Mouse (Mus musculus): ENCODE data around the gene Dcaf5.

Gene Dcaf5

DNA sequence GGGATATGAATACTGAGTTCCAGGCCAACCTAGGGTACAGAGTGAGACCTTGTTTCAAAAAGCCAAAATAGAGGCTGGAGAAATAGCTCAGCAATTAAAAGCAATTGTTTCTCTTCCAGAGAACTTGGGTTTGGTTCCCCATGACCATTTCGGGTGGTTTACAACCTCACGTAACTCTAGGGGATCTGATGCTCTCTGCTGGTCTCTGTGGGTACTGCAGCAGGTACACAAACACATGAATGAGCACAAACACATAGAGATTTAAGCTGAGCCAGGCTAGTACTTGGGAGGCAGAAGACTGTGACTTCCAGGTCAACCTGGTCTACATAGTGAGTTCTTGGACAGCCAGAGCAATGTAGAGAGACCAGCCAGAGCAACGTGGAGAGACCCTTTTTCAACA, 28.6 kb downstream of the Dcaf5 start:
- in situ Hi-C loops (cut with MboI, MseI): no loop called here

DNA sequence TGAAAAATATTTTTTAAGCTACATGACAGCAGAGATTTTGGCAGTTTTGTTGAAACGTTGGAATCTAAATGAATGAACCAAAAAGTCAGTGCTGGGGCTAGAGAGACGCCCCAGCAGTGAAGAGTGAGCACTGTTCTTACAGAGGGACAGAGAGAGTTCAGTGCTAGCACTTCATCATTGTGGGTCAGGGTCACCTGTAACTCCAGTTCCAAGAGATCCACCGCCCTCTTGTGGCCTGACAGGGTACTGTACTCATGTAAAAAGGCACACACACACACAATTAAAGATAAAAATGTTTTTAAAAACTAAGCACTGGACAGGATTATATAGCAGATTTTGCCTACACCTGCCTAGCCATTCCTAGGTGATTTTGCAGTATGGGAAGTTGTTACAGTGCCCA, 29.8 kb downstream of the Dcaf5 start:
- in situ Hi-C loops (cut with MboI, MseI): no loop called here

DNA sequence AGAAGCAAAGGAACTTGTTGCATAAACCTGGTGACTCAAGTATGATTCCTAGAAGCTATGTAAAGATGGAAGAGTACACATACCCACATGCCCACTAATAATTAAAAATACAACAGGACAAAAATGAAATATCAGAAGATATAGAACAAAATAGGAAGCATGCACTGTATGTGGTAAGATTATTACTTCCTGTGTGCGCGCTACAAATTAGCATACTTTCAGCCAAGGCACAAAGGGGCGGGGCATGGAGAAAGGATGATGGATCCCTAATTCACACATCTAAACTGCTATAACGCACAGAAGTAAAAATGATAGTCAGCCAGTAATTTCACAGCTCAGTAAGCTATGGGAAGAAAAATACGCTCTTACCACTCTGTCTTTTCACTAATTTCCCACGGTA, 32.3 kb downstream of the Dcaf5 start:
- in situ Hi-C loops (cut with MboI, MseI): no loop called here

DNA sequence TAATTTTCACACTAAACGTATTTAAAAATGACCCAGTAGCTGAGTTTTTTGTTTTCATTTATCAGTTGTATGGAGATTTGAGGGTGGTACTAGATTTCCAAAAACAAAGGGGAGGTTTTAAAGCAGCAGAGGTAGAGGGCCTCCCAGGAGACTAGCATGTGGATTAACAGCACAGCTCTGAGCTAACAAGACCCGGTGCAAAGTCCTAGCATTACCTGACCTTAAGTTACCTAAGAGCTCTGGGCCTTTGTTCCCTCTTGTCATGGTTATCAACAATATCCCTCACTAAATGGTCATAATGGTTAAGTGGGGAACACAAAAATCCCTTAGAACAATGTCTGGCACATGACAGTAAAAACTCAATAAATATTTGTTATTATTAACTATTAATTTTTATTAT, 37.3 kb downstream of the Dcaf5 start:
- in situ Hi-C loops (cut with MboI, MseI): no loop called here

- in situ Hi-C loops (cut with MboI, MseI): no loop called here
Measured at GRCm38 (mm10) chr12:80396397-80396796, 40.0 kb downstream of the Dcaf5 start.

DNA sequence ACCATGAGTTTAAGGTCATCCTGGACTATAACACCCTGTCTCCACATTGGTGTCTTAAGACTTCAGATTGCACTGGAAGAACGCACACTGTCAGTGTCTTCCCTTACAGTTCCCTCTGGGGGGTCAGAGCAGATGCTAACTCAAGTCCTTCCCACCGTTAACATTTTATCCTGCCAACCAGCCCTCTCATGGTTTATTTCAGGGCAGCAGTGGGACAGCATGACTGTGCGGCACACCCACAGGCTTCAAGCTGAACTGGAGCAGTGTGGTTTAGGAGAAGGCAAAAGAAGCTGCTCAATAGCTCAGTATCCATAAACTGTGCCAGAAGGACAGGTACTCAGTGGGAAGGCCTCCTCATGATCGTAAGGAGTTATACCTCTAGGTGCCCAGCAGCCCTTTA, 41.1 kb downstream of the Dcaf5 start:
- in situ Hi-C loops (cut with MboI, MseI): no loop called here

DNA sequence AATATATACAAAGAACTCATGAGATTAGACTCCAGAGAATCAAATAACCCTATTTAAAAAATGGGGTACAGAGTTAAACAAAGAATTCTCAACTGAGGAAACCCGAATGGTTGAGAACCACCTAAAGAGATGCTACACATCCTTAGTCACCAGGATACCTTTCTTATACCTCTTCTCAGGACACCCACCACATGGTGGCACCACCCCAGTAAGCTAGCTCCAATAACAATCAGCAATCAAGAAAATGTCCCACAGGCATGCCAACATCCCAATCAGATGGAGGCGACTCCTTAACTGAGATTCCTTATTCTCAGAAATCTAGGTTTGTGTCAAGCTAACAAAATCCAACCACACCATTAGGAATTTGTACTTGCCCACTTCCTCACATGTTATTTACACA, 42.4 kb downstream of the Dcaf5 start:
- in situ Hi-C loops (cut with MboI, MseI): loop anchor here (5.0 kb wide), 1 partner anchor 237 kb away; no protein-coding TSS in a partner anchor

GRCm38 (mm10) chr12:80389448-80389847, 47.0 kb downstream of the Dcaf5 start:
- in situ Hi-C loops (cut with MboI, MseI): no loop called here

- in situ Hi-C loops (cut with MboI, MseI): no loop called here
Measured at GRCm38 (mm10) chr12:80387326-80387725, 49.1 kb downstream of the Dcaf5 start.

GRCm38 (mm10) chr12:80385361-80385760, 51.0 kb downstream of the Dcaf5 start:
- in situ Hi-C loops (cut with MboI, MseI): no loop called here

- in situ Hi-C loops (cut with MboI, MseI): no loop called here
Measured at GRCm38 (mm10) chr12:80383478-80383877, 52.9 kb downstream of the Dcaf5 start.

DNA sequence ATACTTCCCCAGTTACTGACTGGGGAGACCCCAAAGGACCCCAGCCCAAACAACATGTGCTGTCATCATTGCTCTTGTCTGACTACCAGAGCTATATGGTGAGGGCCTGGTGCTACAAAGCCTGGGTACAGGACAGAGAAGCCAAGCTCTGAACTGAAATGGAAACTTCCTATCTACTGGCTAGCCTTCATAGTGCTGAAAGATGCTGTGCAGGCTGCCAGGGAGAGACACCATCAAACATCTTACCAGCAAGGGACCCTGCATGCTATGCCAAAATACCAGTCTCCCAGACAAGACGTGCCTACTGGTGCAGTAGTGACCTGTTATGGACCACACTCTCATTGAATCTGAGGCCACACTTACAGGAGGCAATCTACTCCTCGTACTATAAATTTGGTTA, 53.6 kb downstream of the Dcaf5 start:
- in situ Hi-C loops (cut with MboI, MseI): no loop called here

DNA sequence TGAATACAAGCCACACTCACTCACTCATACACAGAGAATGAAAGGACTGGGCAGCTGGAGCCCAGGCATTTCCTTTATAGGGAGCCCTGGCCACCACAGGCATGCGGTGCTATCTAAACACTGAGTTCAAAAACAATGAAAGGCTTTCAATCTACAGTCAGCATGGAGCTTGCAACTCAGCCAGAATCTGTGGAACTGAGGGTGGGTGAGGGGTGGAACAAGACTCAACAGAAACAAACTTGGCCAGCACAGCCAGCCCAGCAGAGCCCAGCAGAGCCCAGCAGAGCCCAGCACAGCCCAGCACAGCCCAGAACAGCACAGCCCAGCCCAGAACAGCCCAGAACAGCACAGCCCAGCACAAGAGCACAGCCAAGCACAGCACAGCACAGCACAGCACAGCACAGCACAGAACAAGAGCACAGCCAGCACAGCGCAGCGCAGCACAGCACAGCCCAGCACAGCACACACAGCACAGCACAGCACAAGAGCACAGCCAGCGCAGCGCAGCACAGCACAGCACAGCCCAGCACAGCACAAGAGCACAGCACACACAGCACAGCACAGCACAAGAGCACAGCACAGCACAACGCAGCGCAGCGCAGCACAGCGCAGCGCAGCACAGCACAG, 56.5 kb downstream of the Dcaf5 start:
- in situ Hi-C loops (cut with MboI, MseI): no loop called here

- in situ Hi-C loops (cut with MboI, MseI): no loop called here
Measured at GRCm38 (mm10) chr12:80379393-80379792, 57.0 kb downstream of the Dcaf5 start.

DNA sequence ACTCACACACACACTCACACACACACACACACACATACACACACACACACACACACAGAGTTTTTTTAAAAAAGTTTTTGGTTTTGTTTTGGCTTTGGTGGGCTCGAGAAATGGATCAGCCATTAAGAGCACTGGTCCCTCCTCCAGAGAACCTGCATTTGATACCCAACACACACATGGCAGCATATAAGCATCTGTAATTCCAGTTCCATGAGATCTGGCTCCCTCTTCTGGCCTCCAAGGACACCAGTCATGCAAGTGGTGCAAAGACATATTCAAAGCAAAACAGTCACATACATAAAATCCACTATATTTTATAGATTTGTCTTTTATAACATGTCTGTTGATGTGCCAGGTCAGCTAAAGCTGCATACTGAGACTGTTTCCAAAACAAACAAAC, 58.8 kb downstream of the Dcaf5 start:
- in situ Hi-C loops (cut with MboI, MseI): no loop called here

DNA sequence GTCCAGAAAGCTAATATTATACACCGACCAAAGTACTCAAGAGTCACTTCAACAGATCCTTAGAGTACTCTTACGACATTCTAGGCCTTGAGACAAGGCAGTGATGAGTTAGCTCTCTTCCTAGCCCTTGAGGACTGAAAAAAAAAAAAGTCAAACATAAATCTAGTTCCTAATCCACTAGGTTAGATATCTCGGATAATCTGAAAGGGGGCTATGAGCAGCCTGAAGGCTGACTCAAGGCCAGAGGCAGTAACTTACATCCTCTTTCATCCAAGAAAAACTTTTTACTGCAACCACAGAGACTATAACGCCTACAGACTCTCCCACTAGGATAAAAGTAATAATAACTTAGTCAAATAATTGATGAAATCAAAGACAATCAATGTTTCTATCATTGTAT, 60.7 kb downstream of the Dcaf5 start:
- in situ Hi-C loops (cut with MboI, MseI): no loop called here

- in situ Hi-C loops (cut with MboI, MseI): no loop called here
Measured at GRCm38 (mm10) chr12:80374736-80375135, 61.7 kb downstream of the Dcaf5 start.

GRCm38 (mm10) chr12:80372946-80373345, 63.5 kb downstream of the Dcaf5 start:
- in situ Hi-C loops (cut with MboI, MseI): no loop called here

GRCm38 (mm10) chr12:80367227-80367626, 69.2 kb downstream of the Dcaf5 start:
- in situ Hi-C loops (cut with MboI, MseI): no loop called here

GRCm38 (mm10) chr12:80366004-80366480, 70.4 kb downstream of the Dcaf5 start:
- in situ Hi-C loops (cut with MboI, MseI): no loop called here

GRCm38 (mm10) chr12:80365345-80365744, 71.1 kb downstream of the Dcaf5 start:
- in situ Hi-C loops (cut with MboI, MseI): no loop called here

DNA sequence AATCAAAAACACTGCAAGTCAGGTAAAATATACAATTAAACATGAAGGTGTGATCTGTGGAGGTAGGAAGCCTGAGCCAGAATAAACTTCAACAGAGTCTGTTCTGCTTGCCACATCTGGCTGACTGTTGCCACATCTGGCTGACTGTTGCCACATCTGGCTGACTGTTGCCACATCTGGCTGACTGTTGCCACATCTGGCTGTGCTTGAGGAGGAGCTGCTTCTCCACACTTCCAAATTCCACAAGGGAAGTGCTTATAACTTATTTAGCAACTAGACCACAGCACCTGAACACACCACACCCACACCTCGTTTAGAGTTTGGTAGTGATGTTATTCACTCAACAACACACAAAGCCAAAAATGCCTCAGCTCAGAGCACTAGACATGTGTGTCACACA, 74.7 kb downstream of the Dcaf5 start:
- in situ Hi-C loops (cut with MboI, MseI): no loop called here

- in situ Hi-C loops (cut with MboI, MseI): no loop called here
Measured at GRCm38 (mm10) chr12:80360321-80360720, 76.1 kb downstream of the Dcaf5 start.

GRCm38 (mm10) chr12:80344777-80345231, 91.6 kb downstream of the Dcaf5 start:
- in situ Hi-C loops (cut with MboI, MseI): loop anchor here (10.0 kb wide), 1 partner anchor 1410 kb away; no protein-coding TSS in a partner anchor
